Mouse (Mus musculus): Measurements from ENCODE around the gene Hltf. TPM values are rescaled to one million over a fixed set of nuclear protein-coding genes. Genes with fewer than 3 reads are reported as not detected.

Gene Hltf
- total RNA-seq, 4 experiments from 2014 or later, result 19.8 to 27.7 (median 24.9) TPM

- DNase-seq (ENCODE audit: low spot score in 2 of 2), result no peak
These were observed 88.1 kb downstream of the Hltf start for GRCm38 (mm10) chr3:20145696-20146113.

GRCm38 (mm10) chr3:20146884-20147395, 89.3 kb downstream of the Hltf start:
- DNase-seq (ENCODE audit: low spot score in 2 of 2), result no peak

- DNase-seq (ENCODE audit: low spot score in 2 of 2), result no peak
These were observed 90.0 kb downstream of the Hltf start for GRCm38 (mm10) chr3:20147647-20148046.

DNA sequence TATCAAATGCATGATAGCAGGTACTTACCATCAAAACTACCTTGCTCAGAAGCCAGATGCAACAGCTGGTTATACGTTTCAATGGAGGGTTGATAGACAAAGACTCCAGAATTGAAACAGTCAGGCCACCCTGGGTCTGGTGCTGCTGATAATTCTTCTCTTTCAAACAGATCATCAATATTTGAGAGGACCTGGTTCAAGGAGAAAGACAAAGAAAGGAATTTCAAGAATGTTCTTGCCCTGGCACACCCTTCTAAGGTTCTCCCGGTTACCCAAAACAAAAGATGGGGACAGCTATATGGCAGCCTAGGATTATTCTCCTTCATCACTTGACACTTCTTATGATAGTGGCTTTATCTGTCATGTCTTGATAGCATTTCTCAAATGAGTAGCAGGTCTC, 92.9 kb downstream of the Hltf start:
- no peak for DNase-seq (ENCODE audit: low spot score in 2 of 2)

DNA sequence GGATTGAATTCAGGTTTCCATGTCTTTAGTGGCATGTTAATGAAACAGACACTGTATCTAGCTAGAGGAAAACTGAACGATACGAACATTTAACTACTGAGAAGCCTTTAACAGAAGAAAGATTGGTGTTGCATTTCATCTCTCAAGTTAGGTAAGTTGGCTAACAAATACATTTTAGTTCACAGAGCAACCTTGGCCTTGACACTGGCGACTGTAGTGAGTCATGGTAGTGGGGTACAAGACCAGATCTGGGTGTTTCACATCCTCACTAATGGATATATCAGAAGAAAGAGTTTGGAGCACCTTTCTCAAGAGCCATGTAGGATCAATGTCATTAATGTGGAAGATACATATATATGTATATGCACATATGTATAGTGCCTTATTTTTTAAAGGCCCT, 94.0 kb downstream of the Hltf start:
- DNase-seq (ENCODE audit: low spot score in 2 of 2), result no peak

- DNase-seq (ENCODE audit: low spot score in 2 of 2), result peak in 1 of 2 experiments; percentile 35
These were observed 97.1 kb downstream of the Hltf start, which contains the start of gene Gyg for GRCm38 (mm10) chr3:20154531-20155367. TSS of gene Gyg (minus strand) at chr3:20155317.

- no peak for DNase-seq (ENCODE audit: low spot score in 2 of 2)
These were observed 97.9 kb downstream of the Hltf start for GRCm38 (mm10) chr3:20155476-20155875.

GRCm38 (mm10) chr3:20167487-20167886, 109.9 kb downstream of the Hltf start:
- no peak for DNase-seq (ENCODE audit: low spot score in 2 of 2)

Other genes starting within 250 kb of the Hltf start
- gene Cp, start 100.8 kb upstream of the Hltf start, total RNA-seq (2022), result 10 to 100 TPM in 2 of 4 experiments, 1 to 10 TPM in 2; 9.3 to 13.1 (median 10.4) TPM
- gene Hps3, start 22.5 kb upstream of the Hltf start, total RNA-seq (2022), result 10 to 100 TPM; 20.7 to 22.3 (median 21.7) TPM
- 10 to 100 TPM; 39.7 to 49.7 (median 43.9) TPM for gene Gyg, start 97.5 kb downstream of the Hltf start, total RNA-seq (2022)
- gene Cpa3, start 184.4 kb downstream of the Hltf start, total RNA-seq (2022), result under 1 TPM in 2 of 4 experiments, not detected in 2; 0.52 to 0.66 TPM
- gene Cpb1, start 217.9 kb downstream of the Hltf start, total RNA-seq (2022), result under 1 TPM in 2 of 4 experiments, not detected in 2; 0.18 to 0.45 TPM

Data from layer of hippocampus, adult 8-10 months (tissue).